8 mouse cellular contexts compared by ENCODE assay signal in the genomic region with DNA sequence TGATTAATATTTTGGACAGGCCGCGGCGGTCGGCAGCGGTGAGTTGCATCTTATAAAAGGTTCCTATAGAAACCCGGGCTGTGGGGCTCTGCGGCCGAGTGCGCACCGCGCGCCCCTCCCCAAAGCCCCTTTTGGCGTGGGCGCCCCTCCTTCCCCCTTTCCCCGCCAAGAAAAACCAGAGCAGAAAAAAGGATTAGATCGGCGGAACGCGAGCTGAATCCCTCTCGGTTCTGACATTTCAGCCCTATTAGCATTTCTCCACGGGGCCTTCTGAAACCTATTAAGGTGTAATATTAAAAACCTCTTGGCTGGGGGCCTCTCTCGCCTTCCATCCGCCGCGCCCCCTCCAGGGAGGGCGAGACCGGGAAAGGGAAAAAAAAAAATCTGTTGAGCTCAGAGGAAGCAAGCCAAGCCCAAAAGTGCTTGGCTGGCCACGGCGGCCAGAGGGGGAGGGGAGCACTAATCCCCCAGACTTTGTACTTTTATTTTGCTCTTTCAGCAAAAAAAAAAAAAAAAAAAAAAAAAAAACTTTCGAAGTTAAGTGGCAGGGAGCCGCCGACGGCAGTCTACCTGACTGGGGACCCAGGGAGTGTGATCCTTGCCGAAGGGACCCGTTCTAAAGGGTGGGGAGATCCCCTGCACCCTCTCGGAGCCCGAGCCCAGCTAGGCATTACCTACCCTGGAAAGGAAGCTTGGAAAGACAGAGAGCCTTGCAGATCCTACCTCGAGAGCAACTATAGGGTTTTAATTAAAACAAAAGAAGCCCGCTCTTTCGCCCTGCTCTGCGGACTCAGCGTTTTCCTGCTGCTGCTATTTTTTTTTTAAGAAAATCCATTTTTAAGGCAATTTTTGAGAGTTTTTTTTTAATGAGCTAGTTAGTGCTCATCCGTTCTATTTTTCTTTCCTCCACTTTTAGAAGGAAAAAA. TPM values are rescaled to one million over a fixed set of nuclear protein-coding genes. Genes with fewer than 3 reads are reported as not detected.
DNase-seq lines count a peak whose midpoint lies in the region; ATAC-seq and TF ChIP-seq lines count a peak whose summit lies in the region.

No protein-coding gene starts in this region.

- H3K9me3 ChIP-seq in embryonic facial prominence, embryonic 13.5 days, result no peaks in the 10 kb centered on the region
- no peaks in the 10 kb centered on the region for H3K9me3 ChIP-seq in heart, embryonic 14.5 days (ENCODE audit: control insufficient read depth, low read length)
- no peaks in the 10 kb centered on the region for H3K9me3 ChIP-seq in kidney, postnatal 0 days (replicated peaks; ENCODE audit: low read length)
- H3K9me3 ChIP-seq in liver, embryonic 14.5 days (ENCODE audit: control insufficient read depth, low read length), result no peaks in the 10 kb centered on the region
- no peaks in the 10 kb centered on the region for H3K9me3 ChIP-seq in neural tube, embryonic 13.5 days

- DNase-seq in 3134 (ENCODE audit: extremely low read depth, insufficient read length, low spot score), result peak; percentile 84
- peak; percentile 65 to 67 for DNase-seq in adrenal gland, adult 18-20 months (ENCODE audit: low spot score in 2 of 2)
- DNase-seq in kidney, postnatal 0 days (ENCODE audit: low spot score), result peak; percentile 91
- no peak for DNase-seq in liver, embryonic 14.5 days (ENCODE audit: low read depth in 3 of 3, low spot score in 3 of 3)
- peak; percentile 61 for DNase-seq in urinary bladder, postnatal 25 days (ENCODE audit: low spot score)

- H3K4me3 ChIP-seq in embryonic facial prominence, embryonic 13.5 days, result peak overlapping the region; percentile 98
- peak overlapping the region; percentile 90 to 98 for H3K4me3 ChIP-seq in heart, embryonic 14.5 days (ENCODE audit: control insufficient read depth in 1 of 2, insufficient read depth in 1 of 2, low read depth in 1 of 2, low read length in 2 of 2)
- peak overlapping the region; percentile 75 for H3K4me3 ChIP-seq in kidney, postnatal 0 days (replicated peaks; ENCODE audit: low read depth, low read length)
- H3K4me3 ChIP-seq in liver, embryonic 14.5 days (ENCODE audit: insufficient read depth in 1 of 2, low read depth in 2 of 2, low read length in 2 of 2), result peak overlapping the region; percentile 50 to 55
- H3K4me3 ChIP-seq in neural tube, embryonic 13.5 days, result peak overlapping the region; percentile 97

- H3K9ac ChIP-seq in embryonic facial prominence, embryonic 13.5 days, result peak overlapping the region; percentile 100
- H3K9ac ChIP-seq in heart, embryonic 14.5 days (ENCODE audit: low read length), result peak overlapping the region; percentile 100
- H3K9ac ChIP-seq in kidney, postnatal 0 days (ENCODE audit: low read depth, low read length), result peak overlapping the region; percentile 93
- peak overlapping the region; percentile 59 for H3K9ac ChIP-seq in liver, embryonic 14.5 days (replicated peaks)
- H3K9ac ChIP-seq in neural tube, embryonic 13.5 days, result peak overlapping the region; percentile 100

- H3K36me3 ChIP-seq in embryonic facial prominence, embryonic 13.5 days, result peaks cover 16% of the 10 kb centered on the region
- H3K36me3 ChIP-seq in heart, embryonic 14.5 days (ENCODE audit: control insufficient read depth, insufficient read depth, low read length), result no peaks in the 10 kb centered on the region
- H3K36me3 ChIP-seq in kidney, postnatal 0 days (ENCODE audit: insufficient read depth, low read length), result no peaks in the 10 kb centered on the region
- H3K36me3 ChIP-seq in liver, embryonic 14.5 days (replicated peaks; ENCODE audit: control insufficient read depth, insufficient read depth, low read depth), result no peaks in the 10 kb centered on the region
- H3K36me3 ChIP-seq in neural tube, embryonic 13.5 days, result no peaks in the 10 kb centered on the region

- peaks cover 11% of the 10 kb centered on the region; the same call in 1 of the 2 replicates for H3K4me1 ChIP-seq in embryonic facial prominence, embryonic 13.5 days
- peaks cover 6 to 8% of the 10 kb centered on the region in 2 experiments for H3K4me1 ChIP-seq in heart, embryonic 14.5 days (ENCODE audit: control insufficient read depth in 2 of 2, insufficient read depth in 2 of 2, low read length in 2 of 2)
- peaks cover under 1% of the 10 kb centered on the region; the same call in 1 of the 2 replicates for H3K4me1 ChIP-seq in kidney, postnatal 0 days (replicated peaks; ENCODE audit: insufficient read depth, low read length)
- no peaks in the 10 kb centered on the region for H3K4me1 ChIP-seq in liver, embryonic 14.5 days (replicated peaks; ENCODE audit: control insufficient read depth in 2 of 2, insufficient read depth in 2 of 2, low read length in 1 of 2)
- H3K4me1 ChIP-seq in neural tube, embryonic 13.5 days (replicated peaks), result peaks cover 19% of the 10 kb centered on the region

- WGBS in embryonic facial prominence, embryonic 13.5 days, result under 1% methylated on average over 43 of the region's 43 CpGs
- 0% methylated on average over 41 of the region's 43 CpGs for WGBS in heart, embryonic 14.5 days
- WGBS in kidney, postnatal 0 days, result under 1% methylated on average over 43 of the region's 43 CpGs
- WGBS in liver, embryonic 14.5 days (ENCODE audit: insufficient replicate concordance), result under 1% methylated on average over 43 of the region's 43 CpGs
- under 1% methylated on average over 43 of the region's 43 CpGs for WGBS in neural tube, embryonic 13.5 days

- ATAC-seq in embryonic facial prominence, embryonic 13.5 days (ENCODE audit: insufficient number of reproducible peaks, insufficient read depth, low FRiP score, low TSS enrichment, low read depth), result no peak
- ATAC-seq in heart, embryonic 14.5 days (ENCODE audit: insufficient number of reproducible peaks, insufficient read depth, low FRiP score, low read depth), result no peak
- no peak for ATAC-seq in kidney, postnatal 0 days (replicated peaks; ENCODE audit: low FRiP score, low read depth)
- ATAC-seq in liver, embryonic 14.5 days (ENCODE audit: insufficient read depth), result no peak
- no peak for ATAC-seq in neural tube, embryonic 13.5 days (ENCODE audit: low read depth)

- peak; percentile 31; the same call in 1 of the 2 replicates for TF ChIP-seq CTCF in kidney, postnatal 0 days (IDR thresholded peaks at IDR 0.05; ENCODE audit: low read depth)
- TF ChIP-seq CTCF in liver, embryonic 14.5 days (IDR thresholded peaks at IDR 0.05; ENCODE audit: low read depth), result no peak

- H3K4me2 ChIP-seq in embryonic facial prominence, embryonic 13.5 days, result peak overlapping the region; percentile 97
- H3K4me2 ChIP-seq in heart, embryonic 14.5 days (ENCODE audit: low read length), result peak overlapping the region; percentile 81
- peak overlapping the region; percentile 84 for H3K4me2 ChIP-seq in kidney, postnatal 0 days (ENCODE audit: low read length)
- peak overlapping the region; percentile 71 for H3K4me2 ChIP-seq in liver, embryonic 14.5 days (ENCODE audit: low read depth)
- H3K4me2 ChIP-seq in neural tube, embryonic 13.5 days, result peak overlapping the region; percentile 99

- no peak for TF ChIP-seq EP300 in liver, embryonic 14.5 days (IDR thresholded peaks at IDR 0.05; ENCODE audit: low read depth)

- peak overlapping the region; percentile 100 for H3K27ac ChIP-seq in embryonic facial prominence, embryonic 13.5 days
- peak overlapping the region; percentile 100 for H3K27ac ChIP-seq in heart, embryonic 14.5 days (replicated peaks in 1 of 2; ENCODE audit: control insufficient read depth in 1 of 2, insufficient read depth in 1 of 2, low read depth in 2 of 2, low read length in 2 of 2)
- H3K27ac ChIP-seq in kidney, postnatal 0 days, result peak overlapping the region; percentile 99
- peak overlapping the region; percentile 67 for H3K27ac ChIP-seq in liver, embryonic 14.5 days
- peak overlapping the region; percentile 100 for H3K27ac ChIP-seq in neural tube, embryonic 13.5 days (replicated peaks)

- no peaks in the 10 kb centered on the region for H3K27me3 ChIP-seq in embryonic facial prominence, embryonic 13.5 days
- H3K27me3 ChIP-seq in heart, embryonic 14.5 days (ENCODE audit: control insufficient read depth, insufficient read depth, low read length), result no peaks in the 10 kb centered on the region
- no peaks in the 10 kb centered on the region for H3K27me3 ChIP-seq in kidney, postnatal 0 days (ENCODE audit: insufficient read depth, low read length)
- peaks cover 100% of the 10 kb centered on the region for H3K27me3 ChIP-seq in liver, embryonic 14.5 days (ENCODE audit: control insufficient read depth, insufficient read depth, low read length)
- no peaks in the 10 kb centered on the region for H3K27me3 ChIP-seq in neural tube, embryonic 13.5 days

RNA-seq across cellular contexts. Expression of gene Tnrc18, which starts 1.2 kb away (rescaled TPM):
- total RNA-seq in adrenal gland, adult 18-20 months (2021), result 10 to 100 TPM; 46.4 to 57.7 TPM
- polyA plus RNA-seq in embryonic facial prominence, embryonic 13.5 days (2015; fragmentation: Nextera tagmentation; extraction: Ambion mirVana), result 44.0 and 55.7 TPM in 2 replicates
- polyA plus RNA-seq in heart, embryonic 14.5 days (2014; fragmentation: Nextera tagmentation; extraction: Ambion mirVana), result 28.1 and 31.0 TPM in 2 replicates
- polyA plus RNA-seq in kidney, postnatal 0 days (2015; fragmentation: Nextera tagmentation; extraction: Ambion mirVana), result 16.3 and 18.4 TPM in 2 replicates
- 2.3 and 2.8 TPM in 2 replicates for polyA plus RNA-seq in liver, embryonic 14.5 days (2012; rRNA removed)
- polyA plus RNA-seq in liver, embryonic 14.5 days (2014; fragmentation: Nextera tagmentation; extraction: Ambion mirVana), result 2.9 and 3.4 TPM in 2 replicates
- 30.3 and 31.1 TPM in 2 replicates for polyA plus RNA-seq in neural tube, embryonic 13.5 days (2015; fragmentation: Nextera tagmentation; extraction: Ambion mirVana)

Comparison
In these comparisons a context has a peak if more than half of its experiments do, and no peak if none do; other contexts are left out.
1. DNase-seq: peak in 3134 (single experiment), adrenal gland, adult 18-20 months (2 of 2), kidney, postnatal 0 days (single experiment) and urinary bladder, postnatal 25 days (single experiment); none in liver, embryonic 14.5 days (0 of 3).
2. Peak in every context shown above with its lines, with median percentiles within 50 percentile points of each other: H3K27ac ChIP-seq, H3K4me2 ChIP-seq, H3K4me3 ChIP-seq and H3K9ac ChIP-seq.